Mouse (Mus musculus) stomach, embryonic 14.5 days (tissue): ENCODE measurements around the gene Fbxl3. TPM values are rescaled to one million over a fixed set of nuclear protein-coding genes. Genes with fewer than 3 reads are reported as not detected.

Source experiments
- ATAC-seq: fragments of 200-750 bp; cut with Nextera tagmentation; 2 replicates; pipeline ENCODE4 v1.8.0; 2017; ENCODE audit warnings: low read depth, moderate TSS enrichment; ENCODE audit not compliant: insufficient number of reproducible peaks, insufficient read depth, low FRiP score
- H3K27ac ChIP-seq: fragments of 300-500 bp; sonication (generic); 2 replicates; pipeline ENCODE4 v1.5.1; 2014; ENCODE audit warnings: mild to moderate bottlenecking, low read length, moderate library complexity, mixed read lengths
- H3K27me3 ChIP-seq: fragments of 300-500 bp; sonication (generic); 2 replicates; pipeline ENCODE4 v1.6.1; 2014; ENCODE audit warnings: low read length, control low read depth, mixed read lengths; ENCODE audit not compliant: control insufficient read depth, insufficient read depth
- H3K36me3 ChIP-seq: fragments of 300-500 bp; sonication (generic); 2 replicates; pipeline ENCODE4 v1.6.1; 2014; ENCODE audit warnings: mild to moderate bottlenecking, control low read depth, low read length, moderate library complexity, mixed read lengths; ENCODE audit not compliant: control insufficient read depth, insufficient read depth
- H3K4me1 ChIP-seq: fragments of 300-500 bp; sonication (generic); 2 replicates; pipeline ENCODE4 v1.6.1; 2014; ENCODE audit warnings: low read length, control low read depth, mixed read lengths; ENCODE audit not compliant: control insufficient read depth, insufficient read depth
- H3K4me2 ChIP-seq: fragments of 300-500 bp; sonication (generic); replicated peaks from 2 replicates; pipeline ENCODE4 v1.6.1; 2014; ENCODE audit warnings: low read depth, low read length, control low read depth
- H3K4me3 ChIP-seq: fragments of 300-500 bp; sonication (generic); 2 replicates; pipeline ENCODE4 v1.5.1; 2014; ENCODE audit warnings: low read depth, low read length, control low read depth
- H3K9ac ChIP-seq: fragments of 300-500 bp; sonication (generic); replicated peaks from 2 replicates; pipeline ENCODE4 v1.6.1; 2014; ENCODE audit warnings: low read depth, mild to moderate bottlenecking, control low read depth, low read length, moderate library complexity, mixed read lengths
- H3K9me3 ChIP-seq: fragments of 300-500 bp; sonication (generic); 2 replicates; pipeline ENCODE4 v1.6.1; 2016; ENCODE audit warnings: low read depth, low read length, control low read depth; ENCODE audit not compliant: control insufficient read depth
- WGBS: fragments of 180-500 bp; shearing (Covaris S2); extraction: QIAGEN DNeasy Blood & Tissue Kit; methylation state at CpG from one replicate; pipeline ENCODE4 v1.1.7; 2014; 5-methylcytosine and 5-hydroxymethylcytosine counted together
- polyA plus RNA-seq: library from polyadenylated mRNA; unstranded; fragments of >200 nt; fragmentation: Nextera tagmentation; extraction: Ambion mirVana; gene quantifications from 2 replicates; pipeline ENCODE4 v1.2.1, GENCODE M21; 2014

The Fbxl3 gene
- polyA plus RNA-seq, 1 experiment from 2014 or later = 32.4 TPM

DNA sequence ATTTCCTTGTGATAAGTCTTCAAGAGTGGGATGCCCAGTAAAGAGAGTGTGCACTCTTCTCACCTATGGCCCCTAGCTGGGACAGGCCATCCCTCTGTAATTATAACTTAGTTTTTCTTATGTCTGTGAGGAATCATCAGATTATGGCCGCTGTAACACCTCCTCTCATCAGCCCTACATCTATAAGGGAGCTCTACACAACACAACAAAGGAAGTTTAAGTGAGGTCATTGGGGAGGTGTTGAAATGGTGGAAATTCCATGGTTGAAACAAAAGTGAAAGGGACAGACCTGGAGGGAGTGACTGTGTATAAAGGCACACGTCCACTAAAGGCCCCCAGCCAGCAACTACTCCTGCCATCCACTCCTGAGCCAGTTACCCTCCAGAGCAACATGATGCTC lies 52.7 kb downstream of the Fbxl3 start, which contains the start of gene Acod1:
Gene Acod1 (plus strand): TSS at position 301 of the 400 bp plus-strand sequence.
- 81% methylated on average over 2 of the region's 2 CpGs for WGBS
- Histone ChIP-seq H3K27ac (no peak within 1 kb of the TSS), H3K36me3 (no peaks in the 10 kb centered on the region), H3K4me2 (no peak within 1 kb of the TSS), H3K9me3 (no peaks in the 10 kb centered on the region), H3K4me3 (no peak within 1 kb of the TSS), H3K4me1 (no peaks in the 10 kb centered on the region), H3K9ac (no peak within 1 kb of the TSS), H3K27me3 (no peaks in the 10 kb centered on the region)
- ATAC-seq = no peak

GRCm38 (mm10) chr14:103037016-103037415 lies 62.4 kb downstream of the Fbxl3 start:
- H3K9me3 ChIP-seq = no peaks in the 10 kb centered on the region
- H3K4me2 ChIP-seq = no peak overlapping the region
- H3K27ac ChIP-seq = no peak overlapping the region
- no peaks in the 10 kb centered on the region for H3K36me3 ChIP-seq
- 86% methylated on average over 3 of the region's 3 CpGs for WGBS
- H3K9ac ChIP-seq = no peak overlapping the region
- no peaks in the 10 kb centered on the region for H3K4me1 ChIP-seq
- ATAC-seq = no peak
- H3K4me3 ChIP-seq = no peak overlapping the region
- no peaks in the 10 kb centered on the region for H3K27me3 ChIP-seq

DNA sequence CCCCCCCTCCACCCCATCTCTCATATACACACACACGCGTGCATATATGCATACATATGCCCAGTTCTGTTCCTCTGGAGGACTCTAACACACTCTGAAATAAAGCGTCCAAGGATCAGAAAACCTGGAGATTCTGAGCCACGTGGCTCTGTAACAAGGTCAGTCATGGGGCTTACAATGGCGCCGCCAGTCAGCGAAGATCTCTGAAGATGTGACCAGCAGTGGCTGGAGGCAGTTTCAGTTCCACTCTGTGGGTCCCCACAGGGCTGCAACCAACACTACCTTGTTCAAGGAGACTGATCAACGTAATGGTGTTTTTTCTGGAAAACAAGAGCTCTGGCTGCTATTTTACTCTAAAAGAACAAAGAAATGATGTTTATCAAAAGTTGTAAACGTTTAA lies 65.3 kb downstream of the Fbxl3 start:
- Histone ChIP-seq H3K27me3 (no peaks in the 10 kb centered on the region), H3K4me2 (no peak overlapping the region), H3K4me1 (no peaks in the 10 kb centered on the region), H3K4me3 (no peak overlapping the region), H3K36me3 (no peaks in the 10 kb centered on the region), H3K9ac (no peak overlapping the region), H3K9me3 (no peaks in the 10 kb centered on the region), H3K27ac (no peak overlapping the region)
- no peak for ATAC-seq
- 79% methylated on average over 9 of the region's 9 CpGs for WGBS

DNA sequence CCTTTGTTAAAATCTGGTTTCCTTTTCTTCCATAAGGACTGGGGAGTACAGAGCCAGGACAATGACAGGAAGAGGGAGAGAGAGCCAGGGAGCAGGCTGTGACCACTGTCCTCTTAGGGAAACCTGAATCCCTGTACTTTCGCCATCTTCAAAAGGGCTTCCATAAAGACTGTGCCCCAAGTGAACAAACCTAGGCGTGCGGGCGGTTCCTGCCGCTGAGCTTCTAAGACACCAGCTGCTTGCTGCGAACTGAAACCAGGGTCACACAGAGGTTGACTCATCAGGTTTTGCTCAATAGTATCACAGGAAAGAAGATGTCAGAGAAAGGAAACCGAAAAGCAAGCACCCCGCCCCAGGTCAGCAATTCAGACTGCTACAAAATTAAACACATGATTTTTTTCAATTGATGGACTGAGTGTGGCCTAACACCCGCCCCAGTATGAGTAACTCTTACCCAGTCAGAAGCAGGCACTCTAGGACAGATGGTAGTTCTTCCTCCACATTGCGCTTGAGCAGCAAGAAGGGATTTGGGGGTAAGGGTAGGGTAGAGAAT lies 66.0 kb downstream of the Fbxl3 start:
- H3K27ac ChIP-seq = 0 out of 2 replicates have a peak overlapping the region, but pooled peaks have one; percentile 4
- H3K9ac ChIP-seq = no peak overlapping the region
- no peak overlapping the region for H3K4me3 ChIP-seq
- no peaks in the 10 kb centered on the region for H3K9me3 ChIP-seq
- H3K4me2 ChIP-seq = no peak overlapping the region
- WGBS = 67% methylated on average over 10 of the region's 10 CpGs
- no peak for ATAC-seq
- H3K36me3 ChIP-seq = no peaks in the 10 kb centered on the region
- no peaks in the 10 kb centered on the region for H3K4me1 ChIP-seq
- no peaks in the 10 kb centered on the region for H3K27me3 ChIP-seq

Other genes starting within 250 kb of the Fbxl3 start
- 23.2 and 28.4 TPM in 2 replicates for gene Kctd12, start 116.9 kb downstream of the Fbxl3 start, polyA plus RNA-seq
- gene Acod1, start 52.6 kb downstream of the Fbxl3 start, polyA plus RNA-seq = not detected in 2 replicates
- gene Cln5, start 29.4 kb downstream of the Fbxl3 start, polyA plus RNA-seq = 30.4 and 31.4 TPM in 2 replicates
- gene Mycbp2, start 247.2 kb upstream of the Fbxl3 start, polyA plus RNA-seq = 33.8 and 37.8 TPM in 2 replicates